Mouse (Mus musculus) pancreas, adult 10 weeks (tissue): ENCODE data around the gene Scn5a. TPM values are rescaled to one million over a fixed set of nuclear protein-coding genes. Genes with fewer than 3 reads are reported as not detected.

Experiments
- polyA plus RNA-seq: library from polyadenylated mRNA; stranded (reverse); fragments of 350-450 nt; fragmentation: Illumina TruSeq; extraction: RNeasy Lipid Tissue Mini Kit (QIAGEN cat#74804); gene quantifications from one replicate; pipeline ENCODE4 v1.2.3, GENCODE M21; 2015; ENCODE audit warnings: low read depth, low replicate concordance; ENCODE audit not compliant: insufficient read depth

Gene Scn5a
- polyA plus RNA-seq: not detected

GRCm38 (mm10) chr9:119578636-119579438, at the start of gene Scn5a:
Gene Scn5a, minus strand, starts transcription at chr9:119579016.

GRCm38 (mm10) chr9:119444738-119445429, 133.9 kb downstream of the Scn5a start, which contains the start of gene Exog:
Gene Exog, plus strand, starts transcription at chr9:119444943.

Other genes starting within 250 kb of the Scn5a start
- 37.1 TPM for gene Acaa1a, start 239.3 kb downstream of the Scn5a start, polyA plus RNA-seq
- 9.2 TPM for gene Myd88, start 237.6 kb downstream of the Scn5a start, polyA plus RNA-seq
- gene Xylb, start 221.6 kb downstream of the Scn5a start, polyA plus RNA-seq: 2.5 TPM
- gene Slc22a14, start 213.5 kb downstream of the Scn5a start, polyA plus RNA-seq: not detected
- 1.1 TPM for gene Acvr2b, start 176.9 kb downstream of the Scn5a start, polyA plus RNA-seq
- 2.2 TPM for gene Exog, start 134.1 kb downstream of the Scn5a start, polyA plus RNA-seq
- gene Scn10a, start 140.3 kb upstream of the Scn5a start, polyA plus RNA-seq: not detected
- not detected for gene Scn11a, start 246.4 kb upstream of the Scn5a start, polyA plus RNA-seq